Comparison of ENCODE assay signal across 8 mouse cellular contexts in genomic region chr1:193513929-193514710, GRCm38 (mm10).
DNase-seq lines count a peak whose midpoint lies in the region; ATAC-seq and TF ChIP-seq lines count a peak whose summit lies in the region.

No protein-coding gene starts in this region.

- ATAC-seq in heart, embryonic 12.5 days (ENCODE audit: insufficient number of reproducible peaks, low FRiP score): peak; percentile 45
- no peak for ATAC-seq in heart, embryonic 11.5 days (replicated peaks; ENCODE audit: insufficient number of reproducible peaks, low FRiP score, low TSS enrichment)
- ATAC-seq in intestine, postnatal 0 days: peak; percentile 30; the same call in 1 of the 2 replicates
- peak; percentile 66 for ATAC-seq in midbrain, postnatal 0 days (ENCODE audit: low FRiP score)

- WGBS in heart, embryonic 12.5 days: 25% methylated on average over 9 of the region's 9 CpGs
- WGBS in heart, embryonic 11.5 days (ENCODE audit: insufficient replicate concordance): 28% methylated on average over 9 of the region's 9 CpGs
- 20% methylated on average over 9 of the region's 9 CpGs for WGBS in intestine, postnatal 0 days
- WGBS in midbrain, postnatal 0 days: 57% methylated on average over 9 of the region's 9 CpGs

- no peak overlapping the region for H3K27ac ChIP-seq in heart, embryonic 12.5 days (ENCODE audit: poor library complexity, severe bottlenecking)
- H3K27ac ChIP-seq in heart, embryonic 11.5 days (ENCODE audit: low read depth, low read length): no peak overlapping the region
- no peak overlapping the region; the same call in 1 of the 2 replicates for H3K27ac ChIP-seq in intestine, postnatal 0 days (ENCODE audit: low read depth, low read length)
- no peak overlapping the region for H3K27ac ChIP-seq in midbrain, postnatal 0 days (ENCODE audit: low read depth, low read length)

- no peak overlapping the region for H3K9ac ChIP-seq in heart, embryonic 12.5 days
- no peak overlapping the region for H3K9ac ChIP-seq in heart, embryonic 11.5 days (ENCODE audit: low read depth, low read length)
- H3K9ac ChIP-seq in intestine, postnatal 0 days (ENCODE audit: low read depth, low read length): no peak overlapping the region
- no peak overlapping the region for H3K9ac ChIP-seq in midbrain, postnatal 0 days (replicated peaks; ENCODE audit: low read length, poor library complexity, severe bottlenecking)

- no peak overlapping the region for H3K4me3 ChIP-seq in heart, embryonic 12.5 days
- H3K4me3 ChIP-seq in heart, embryonic 11.5 days (ENCODE audit: low read depth, low read length): no peak overlapping the region
- no peak overlapping the region for H3K4me3 ChIP-seq in intestine, postnatal 0 days (ENCODE audit: low read depth, low read length)
- H3K4me3 ChIP-seq in midbrain, postnatal 0 days (ENCODE audit: low read depth, low read length): no peak overlapping the region

- peaks cover 11% of the 10 kb centered on the region; the same call in 1 of the 2 replicates for H3K4me1 ChIP-seq in heart, embryonic 12.5 days (replicated peaks)
- H3K4me1 ChIP-seq in heart, embryonic 11.5 days (ENCODE audit: control insufficient read depth, insufficient read depth, low read length): peaks cover 5% of the 10 kb centered on the region; the same call in 1 of the 2 replicates
- H3K4me1 ChIP-seq in intestine, postnatal 0 days (replicated peaks; ENCODE audit: control insufficient read depth, insufficient read depth, low read length): peaks cover 7% of the 10 kb centered on the region; the same call in 1 of the 2 replicates
- H3K4me1 ChIP-seq in midbrain, postnatal 0 days (ENCODE audit: insufficient read depth, low read length): no peaks in the 10 kb centered on the region

- H3K27me3 ChIP-seq in heart, embryonic 12.5 days (replicated peaks): peaks cover 15% of the 10 kb centered on the region; the same call in 1 of the 2 replicates
- peaks cover 3% of the 10 kb centered on the region; the same call in 1 of the 2 replicates for H3K27me3 ChIP-seq in heart, embryonic 11.5 days (ENCODE audit: control insufficient read depth, insufficient read depth, low read length)
- no peaks in the 10 kb centered on the region for H3K27me3 ChIP-seq in intestine, postnatal 0 days (replicated peaks; ENCODE audit: control insufficient read depth, insufficient read depth, low read length)
- no peaks in the 10 kb centered on the region for H3K27me3 ChIP-seq in midbrain, postnatal 0 days (ENCODE audit: insufficient read depth, low read length)

- peak; percentile 56 for TF ChIP-seq CTCF in intestine, postnatal 0 days (IDR thresholded peaks at IDR 0.05; ENCODE audit: low read depth)
- no peak for TF ChIP-seq CTCF in midbrain, postnatal 0 days (IDR thresholded peaks at IDR 0.05)

- H3K36me3 ChIP-seq in heart, embryonic 12.5 days: no peaks in the 10 kb centered on the region
- no peaks in the 10 kb centered on the region for H3K36me3 ChIP-seq in heart, embryonic 11.5 days (ENCODE audit: control insufficient read depth, insufficient read depth, low read length)
- no peaks in the 10 kb centered on the region for H3K36me3 ChIP-seq in intestine, postnatal 0 days (ENCODE audit: control insufficient read depth, insufficient read depth)
- H3K36me3 ChIP-seq in midbrain, postnatal 0 days (ENCODE audit: insufficient read depth, low read length): no peaks in the 10 kb centered on the region

- H3K9me3 ChIP-seq in heart, embryonic 12.5 days (replicated peaks): no peaks in the 10 kb centered on the region
- H3K9me3 ChIP-seq in heart, embryonic 11.5 days (replicated peaks; ENCODE audit: control insufficient read depth, low read length): no peaks in the 10 kb centered on the region
- H3K9me3 ChIP-seq in intestine, postnatal 0 days (ENCODE audit: control insufficient read depth): no peaks in the 10 kb centered on the region
- H3K9me3 ChIP-seq in midbrain, postnatal 0 days (ENCODE audit: low read length): no peaks in the 10 kb centered on the region

- H3K4me2 ChIP-seq in heart, embryonic 12.5 days: no peak overlapping the region
- H3K4me2 ChIP-seq in heart, embryonic 11.5 days: no peak overlapping the region
- no peak overlapping the region for H3K4me2 ChIP-seq in intestine, postnatal 0 days (replicated peaks; ENCODE audit: low read depth)
- no peak overlapping the region for H3K4me2 ChIP-seq in midbrain, postnatal 0 days (ENCODE audit: low read depth, low read length, poor library complexity, severe bottlenecking)

- peak; percentile 83 for DNase-seq in ZHBTc4 (ENCODE audit: low read depth, low spot score)
- no peak for DNase-seq in midbrain, postnatal 0 days (ENCODE audit: low spot score)
- DNase-seq in layer of hippocampus, adult 11-12 months (ENCODE audit: low spot score): no peak
- DNase-seq in ovary, postnatal 14 days (ENCODE audit: low spot score): no peak
- DNase-seq in right cerebral cortex, postnatal 25 days: no peak
